Mouse (Mus musculus): ENCODE data around the gene Camk2d.

Camk2d gene

DNA sequence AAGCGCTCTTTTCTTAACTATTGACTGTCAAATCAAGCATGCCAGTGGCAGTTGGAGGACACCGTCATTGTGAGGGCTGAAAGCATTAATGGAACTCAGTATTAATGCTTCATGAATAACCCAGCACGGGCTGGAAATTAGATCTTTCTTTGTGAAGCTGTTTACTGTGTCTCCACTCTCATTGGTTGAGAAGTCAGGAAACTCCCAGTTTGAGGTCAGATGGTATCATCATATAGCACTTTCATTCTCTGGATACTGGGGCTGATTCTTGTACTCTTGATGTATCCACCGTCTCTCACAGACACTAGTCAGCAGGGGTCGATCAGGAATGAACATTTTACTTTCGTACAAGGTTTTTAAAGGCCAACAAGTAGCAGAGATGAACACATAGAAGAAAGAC is 54.6 kb downstream of the Camk2d start:
- DNase-seq (ENCODE audit: low spot score in 2 of 2): no peak

DNA sequence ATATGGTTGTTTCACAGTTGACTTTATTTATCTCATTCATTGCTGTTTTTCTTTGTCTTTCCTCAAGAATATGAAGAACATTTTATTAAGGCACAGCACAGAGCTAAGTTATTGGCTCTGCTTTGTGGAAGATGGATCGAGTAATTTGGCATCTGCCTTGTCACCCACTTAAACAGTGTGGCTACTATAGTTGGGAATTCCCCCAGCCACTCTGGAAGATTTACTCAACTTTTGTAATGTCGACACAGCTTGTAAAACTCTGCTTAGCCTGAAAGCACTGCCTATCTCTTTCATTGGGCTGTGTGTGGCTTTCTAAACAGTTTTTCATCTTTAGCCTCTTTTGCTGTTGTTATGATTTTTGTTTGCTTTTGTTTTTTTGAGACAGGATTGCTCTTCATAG is 56.3 kb downstream of the Camk2d start:
- no peak for DNase-seq (ENCODE audit: low spot score in 2 of 2)

DNA sequence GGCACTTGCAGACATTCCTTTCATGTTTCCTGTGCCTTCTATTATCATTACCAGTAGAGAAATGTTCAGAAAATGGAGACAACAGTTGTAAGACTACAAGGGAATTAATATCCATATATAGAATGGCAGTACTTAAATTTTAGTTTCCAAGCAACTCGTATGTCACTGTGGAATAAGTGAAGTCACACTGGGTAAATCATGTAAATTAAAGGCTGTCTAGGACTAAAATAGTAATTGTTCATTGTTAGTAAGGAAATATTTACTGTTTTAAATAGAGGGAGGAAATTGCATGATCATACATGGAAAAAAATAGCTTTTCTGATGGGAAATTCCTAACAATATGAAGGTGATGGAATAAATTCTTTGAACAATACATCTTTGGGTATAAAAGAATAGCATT is 57.0 kb downstream of the Camk2d start:
- no peak for DNase-seq (ENCODE audit: low spot score in 2 of 2)

DNA sequence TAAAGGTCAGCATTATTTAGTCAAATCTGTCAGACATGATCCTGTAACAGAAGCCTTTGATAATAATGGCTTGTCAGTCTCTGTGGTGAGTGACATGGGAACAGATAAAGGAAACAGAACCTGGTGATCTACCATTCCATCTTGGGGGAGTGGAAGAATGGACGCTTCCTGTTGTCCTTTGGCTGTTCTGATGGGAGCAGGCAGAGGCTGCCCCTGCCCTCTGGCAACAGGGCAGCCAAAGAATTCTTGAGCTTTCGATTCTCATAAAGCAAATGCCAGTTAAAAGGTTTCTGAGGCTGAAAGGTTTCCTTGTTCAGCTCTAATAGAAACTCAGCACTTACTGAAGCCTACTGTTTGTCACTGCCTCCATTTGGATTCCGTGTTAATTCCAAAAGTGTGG is 60.1 kb downstream of the Camk2d start:
- no peak for DNase-seq (ENCODE audit: low spot score in 2 of 2)

DNA sequence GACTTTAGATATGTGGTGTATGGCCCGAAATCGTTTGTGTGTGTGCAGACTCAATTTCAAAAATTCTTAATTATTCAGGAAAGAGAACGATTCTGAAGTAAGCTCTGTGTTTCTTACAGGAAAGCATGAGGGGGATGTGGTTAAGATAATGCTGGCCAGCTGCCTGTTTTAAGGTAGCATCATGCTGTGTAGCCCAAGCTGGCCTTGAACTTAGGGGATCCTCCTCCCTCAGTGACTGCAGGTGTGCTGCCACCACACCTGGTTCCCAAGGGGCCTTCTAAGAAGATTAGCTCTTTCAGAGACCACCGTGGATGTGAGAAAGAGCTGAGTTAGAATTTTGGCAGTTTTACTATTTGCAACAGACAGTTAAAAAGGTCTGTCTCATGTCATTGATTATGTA is 61.8 kb downstream of the Camk2d start:
- DNase-seq (ENCODE audit: low spot score in 2 of 2): no peak

DNA sequence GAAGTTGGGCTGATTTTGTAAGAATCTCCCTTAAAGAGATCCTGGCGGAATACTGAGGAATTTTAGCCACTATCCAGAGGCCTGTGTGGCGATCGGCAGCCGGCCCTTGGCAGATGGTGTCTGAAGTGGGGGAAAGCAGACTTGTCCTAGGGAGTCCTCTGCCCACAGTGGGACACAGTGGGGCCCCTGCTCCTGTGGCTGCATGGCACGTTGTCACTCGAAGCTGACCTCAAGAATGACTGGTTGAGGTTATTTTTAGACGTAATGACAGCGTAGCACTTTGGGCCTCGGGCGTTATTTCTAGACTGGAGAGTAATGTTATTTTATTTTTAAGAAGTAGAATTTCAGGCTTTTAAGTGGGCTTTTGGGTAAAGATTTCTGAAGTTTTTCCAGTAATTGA is 62.7 kb downstream of the Camk2d start:
- DNase-seq (ENCODE audit: low spot score in 2 of 2): no peak

DNA sequence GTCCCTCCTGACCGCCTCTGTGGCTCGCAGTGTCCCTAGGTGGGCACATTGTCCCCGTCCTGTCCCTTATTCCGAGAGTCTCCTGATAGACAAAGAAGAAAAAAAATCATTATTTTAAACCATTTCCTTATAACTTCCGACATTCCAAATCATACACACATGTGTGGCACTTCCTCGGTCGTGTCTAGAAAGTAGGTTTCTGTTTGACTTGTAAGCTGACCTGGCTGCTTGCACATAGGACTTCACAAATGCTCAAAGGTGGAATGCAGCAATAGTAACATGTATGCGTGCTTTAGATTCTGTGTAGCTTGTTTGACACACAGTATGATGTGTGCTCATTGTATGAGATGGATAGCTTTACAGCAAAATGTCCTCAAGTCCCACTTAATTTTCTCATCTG is 63.1 kb downstream of the Camk2d start:
- no peak for DNase-seq (ENCODE audit: low spot score in 2 of 2)

DNA sequence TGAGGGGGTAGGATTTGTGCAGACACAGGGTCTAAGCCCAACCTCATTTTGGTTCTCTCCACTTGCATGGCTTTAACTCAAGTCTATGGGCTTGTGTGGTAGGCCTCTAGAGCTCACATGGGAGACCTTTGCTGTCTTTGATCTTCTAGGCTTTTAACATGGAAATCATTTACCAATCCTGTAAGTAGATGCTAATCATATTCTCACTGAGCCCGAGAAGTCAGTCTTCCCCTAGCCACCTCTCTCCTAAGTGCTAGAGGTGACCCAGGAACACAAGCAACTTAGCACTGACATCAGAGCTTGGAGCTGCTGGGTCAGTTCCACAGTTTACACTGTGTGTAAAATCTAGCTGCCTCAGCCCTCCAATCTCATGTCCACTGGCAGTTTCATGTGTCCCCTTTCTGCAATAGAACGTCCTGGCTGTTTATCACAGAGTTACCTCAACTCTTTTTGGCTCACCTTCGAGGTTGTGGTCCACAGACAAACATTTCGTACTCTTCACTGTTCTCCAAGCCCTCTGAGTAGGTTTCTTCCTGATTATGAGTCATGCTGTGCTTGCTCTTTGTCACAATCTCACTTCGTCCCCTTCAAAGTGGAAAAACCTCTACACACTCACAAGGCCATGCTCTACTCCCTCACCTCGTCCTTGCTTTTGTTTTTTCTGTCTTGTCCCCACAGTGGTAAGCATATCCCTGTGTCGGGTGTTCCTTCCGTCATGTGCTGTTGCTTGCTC is 63.9 kb downstream of the Camk2d start:
- no peak for DNase-seq (ENCODE audit: low spot score in 2 of 2)

DNA sequence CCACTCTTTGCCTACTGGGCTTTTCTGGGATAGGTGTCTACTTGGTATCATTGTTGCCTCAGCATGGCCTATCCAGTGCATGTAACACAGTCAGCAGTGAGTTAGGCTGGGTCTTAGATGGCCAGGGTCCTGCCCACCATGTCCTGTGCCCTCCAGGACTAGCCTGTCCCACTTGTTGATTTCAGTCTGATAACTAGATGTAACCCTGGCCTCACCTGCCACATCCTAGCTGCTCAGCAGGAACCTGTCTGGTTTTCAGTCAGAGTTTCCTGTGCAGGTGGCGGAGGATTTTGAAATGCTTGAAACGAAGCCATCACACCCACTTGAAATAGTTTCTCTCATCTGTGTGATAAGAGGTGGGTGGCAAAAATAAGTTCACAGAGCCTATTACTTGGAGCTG is 64.5 kb downstream of the Camk2d start:
- no peak for DNase-seq (ENCODE audit: low spot score in 2 of 2)

DNA sequence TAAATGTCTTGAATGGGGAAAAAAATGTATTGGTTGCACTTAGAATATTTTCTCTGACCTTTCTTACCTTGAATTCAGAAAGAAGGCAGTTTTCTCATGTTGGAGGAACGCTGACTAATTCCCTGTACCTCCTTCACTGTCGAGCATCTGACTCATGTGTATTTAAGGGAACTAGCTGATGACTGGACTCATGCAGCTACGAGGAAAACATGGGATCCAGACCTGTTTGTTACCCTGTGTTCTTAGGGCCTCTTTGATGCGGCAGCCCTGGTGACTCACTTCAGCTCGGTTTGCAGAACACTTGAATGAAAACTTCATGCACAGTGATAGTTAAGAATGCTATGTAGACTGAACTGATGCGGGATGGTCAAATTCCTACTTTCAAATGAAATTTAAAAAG is 64.9 kb downstream of the Camk2d start:
- DNase-seq (ENCODE audit: low spot score in 2 of 2): no peak

DNA sequence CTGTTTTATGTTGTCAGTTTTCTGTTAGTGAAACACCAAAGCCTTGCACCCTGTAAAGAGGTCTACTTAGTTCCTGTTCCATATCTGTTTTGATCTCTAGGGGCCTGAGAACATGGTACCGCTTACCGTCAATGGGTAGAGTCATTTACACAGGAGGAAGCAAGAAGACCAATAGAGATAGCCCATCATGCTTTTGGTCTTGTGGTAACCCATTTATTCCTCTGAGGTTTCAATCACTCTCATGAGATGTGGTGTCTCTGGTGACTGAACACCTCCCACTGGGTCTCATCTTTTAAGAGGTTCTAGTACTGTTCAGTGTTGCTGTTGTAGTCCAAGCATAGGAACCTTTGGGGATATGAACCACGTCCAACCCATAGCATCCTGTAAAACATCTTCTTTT is 65.8 kb downstream of the Camk2d start:
- DNase-seq (ENCODE audit: low spot score in 2 of 2): no peak

DNA sequence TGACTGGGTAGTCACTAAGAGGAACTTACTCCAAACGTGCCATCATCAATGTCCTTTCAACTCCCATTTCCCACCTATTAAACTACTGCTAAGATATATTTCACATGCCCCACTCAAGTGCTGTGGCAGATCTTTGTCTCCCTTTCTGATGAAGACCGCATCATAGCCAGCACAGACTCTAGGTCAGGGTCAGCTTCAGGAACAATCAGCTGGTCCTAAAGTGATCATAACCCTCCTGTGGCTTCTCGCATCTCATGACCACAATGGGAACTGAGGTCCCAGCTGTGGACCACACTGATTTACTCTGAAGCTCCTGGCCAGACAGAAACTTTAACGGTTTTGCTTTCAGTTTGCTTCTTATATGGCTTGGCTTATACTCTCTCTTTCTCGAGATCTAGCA is 67.3 kb downstream of the Camk2d start:
- DNase-seq (ENCODE audit: low spot score in 2 of 2): no peak

DNA sequence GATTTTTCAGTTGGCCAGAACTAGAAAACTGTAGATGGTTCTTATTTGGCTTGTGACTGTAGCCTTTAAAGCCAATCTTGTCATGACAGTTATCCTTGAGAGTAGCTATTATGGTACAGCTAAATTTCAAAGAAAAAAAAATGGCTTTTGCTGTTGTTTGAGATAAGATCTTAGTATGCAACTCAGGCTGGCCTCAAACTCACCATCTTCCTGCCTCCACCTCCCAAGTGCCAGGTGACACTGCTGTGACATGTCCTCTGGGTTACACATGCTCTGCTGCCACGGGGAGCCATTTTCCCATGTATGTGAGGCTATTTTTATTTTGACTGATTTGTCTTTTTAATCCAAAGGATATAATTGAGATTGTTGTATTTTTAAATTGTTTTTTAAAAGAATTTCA is 69.8 kb downstream of the Camk2d start:
- DNase-seq (ENCODE audit: low spot score in 2 of 2): no peak

DNA sequence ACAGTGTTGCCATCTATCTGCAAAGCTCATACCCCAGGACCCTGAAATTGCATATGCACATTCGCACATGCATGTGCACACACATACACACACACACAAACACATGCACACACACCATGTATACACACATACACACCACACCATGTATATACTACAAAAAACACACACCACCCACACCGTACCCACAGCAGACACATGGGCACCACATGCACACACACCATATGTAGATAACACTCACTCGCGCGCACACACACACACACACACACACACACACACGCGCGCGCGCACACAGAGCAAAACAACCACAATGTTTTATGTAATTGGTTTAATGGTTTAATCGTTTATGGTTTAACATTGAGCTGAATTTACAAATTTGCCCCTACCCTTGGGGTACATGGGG is 70.9 kb downstream of the Camk2d start:
- no peak for DNase-seq (ENCODE audit: low spot score in 2 of 2)

DNA sequence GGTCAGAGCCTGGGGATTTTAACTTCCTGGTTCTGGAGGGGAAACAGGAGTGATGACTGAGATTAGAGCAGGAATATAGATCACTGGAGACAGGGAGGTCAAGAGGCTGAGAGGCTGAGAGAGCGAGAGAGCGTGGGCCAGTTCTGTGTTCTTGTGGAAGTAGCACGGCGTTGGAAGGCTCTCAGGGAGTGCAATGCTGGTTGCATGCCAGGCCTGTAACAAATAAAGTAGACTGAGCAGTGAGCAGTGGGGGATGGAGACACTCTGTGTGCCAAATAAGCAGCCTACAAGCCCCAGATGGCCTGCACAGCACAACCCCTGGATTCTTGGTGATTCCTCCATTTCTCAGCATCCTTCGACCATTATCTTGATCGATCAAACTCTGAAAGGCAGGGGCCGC is 71.3 kb downstream of the Camk2d start:
- peak in 1 of 2 experiments; percentile 38 for DNase-seq (ENCODE audit: low spot score in 2 of 2)

DNA sequence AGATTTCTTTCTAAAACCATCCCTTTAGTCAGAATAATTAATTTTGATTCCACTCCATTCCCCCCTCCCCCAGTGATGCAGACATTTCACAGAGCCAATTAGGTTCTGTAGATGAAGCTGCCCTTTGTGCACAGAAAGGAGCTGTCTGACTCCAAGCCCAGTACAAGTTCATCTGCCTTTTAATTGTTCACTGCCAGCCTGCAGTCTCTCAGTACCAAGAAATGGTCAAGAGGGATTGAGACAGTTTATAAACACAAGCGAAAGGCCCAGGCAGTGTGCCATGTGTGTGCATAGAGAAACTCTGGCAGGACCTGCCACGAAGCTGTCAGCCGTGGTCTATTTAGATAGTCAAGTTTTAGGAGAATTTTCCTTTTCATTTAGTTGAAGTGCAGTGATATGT is 72.0 kb downstream of the Camk2d start:
- DNase-seq (ENCODE audit: low spot score in 2 of 2): no peak

DNA sequence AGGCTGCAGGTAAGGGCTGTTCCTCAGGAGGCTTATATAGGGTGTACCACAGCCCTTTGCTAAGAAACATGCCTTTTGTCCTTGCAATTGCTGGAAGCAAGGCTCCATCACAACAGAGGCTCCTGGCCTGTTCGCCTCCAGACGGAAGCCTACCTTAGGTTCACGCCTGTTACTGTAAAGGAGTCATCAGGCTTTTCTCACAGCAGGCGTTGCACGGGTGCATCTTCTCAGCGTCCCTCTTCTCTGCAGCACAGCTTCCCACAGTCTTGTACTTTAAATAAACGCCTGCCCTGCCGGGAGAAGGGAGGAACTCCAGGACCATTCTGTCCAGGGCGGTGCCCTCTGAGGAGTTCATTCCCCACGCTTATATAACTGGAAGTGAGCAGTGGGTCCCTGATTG is 72.6 kb downstream of the Camk2d start:
- no peak for DNase-seq (ENCODE audit: low spot score in 2 of 2)

DNA sequence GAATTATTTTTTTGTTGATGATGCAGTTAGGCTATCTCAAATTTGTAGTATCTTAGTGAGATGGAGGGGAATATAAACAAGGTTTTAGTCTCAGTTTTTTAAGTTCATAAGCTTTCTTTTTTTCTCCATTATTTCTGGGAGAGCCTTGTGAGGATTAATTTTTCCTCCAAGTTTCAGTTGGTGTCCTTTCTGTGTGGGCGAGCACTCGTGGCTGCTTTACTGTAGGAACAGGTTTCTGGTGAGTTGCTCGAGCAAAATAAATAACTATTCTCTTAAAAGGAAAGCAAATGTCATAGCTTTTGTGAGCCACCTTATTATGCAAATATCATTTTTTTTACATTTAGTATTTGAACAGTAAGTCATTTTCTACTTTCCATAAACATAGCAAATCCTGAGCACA is 74.3 kb downstream of the Camk2d start:
- no peak for DNase-seq (ENCODE audit: low spot score in 2 of 2)

DNA sequence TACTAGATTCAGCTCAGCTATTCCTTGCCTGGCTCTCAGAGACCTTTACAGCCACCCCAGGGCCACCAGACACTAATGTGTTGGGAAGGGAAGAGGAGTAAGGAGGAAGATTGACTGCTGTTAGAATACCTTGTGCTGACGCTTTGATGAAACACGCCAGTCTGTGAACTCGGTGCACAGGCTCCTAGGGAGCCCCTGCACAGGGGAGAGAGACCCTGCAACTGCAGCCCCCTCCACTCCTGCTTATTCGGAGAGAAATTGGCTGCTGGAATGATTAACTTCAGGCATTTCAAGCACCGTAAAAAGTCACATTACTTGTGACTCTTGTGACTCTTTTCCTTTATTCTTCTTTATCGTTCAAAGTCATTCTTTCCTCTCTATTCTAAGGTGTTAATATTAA is 75.2 kb downstream of the Camk2d start:
- DNase-seq (ENCODE audit: low spot score in 2 of 2): no peak

DNA sequence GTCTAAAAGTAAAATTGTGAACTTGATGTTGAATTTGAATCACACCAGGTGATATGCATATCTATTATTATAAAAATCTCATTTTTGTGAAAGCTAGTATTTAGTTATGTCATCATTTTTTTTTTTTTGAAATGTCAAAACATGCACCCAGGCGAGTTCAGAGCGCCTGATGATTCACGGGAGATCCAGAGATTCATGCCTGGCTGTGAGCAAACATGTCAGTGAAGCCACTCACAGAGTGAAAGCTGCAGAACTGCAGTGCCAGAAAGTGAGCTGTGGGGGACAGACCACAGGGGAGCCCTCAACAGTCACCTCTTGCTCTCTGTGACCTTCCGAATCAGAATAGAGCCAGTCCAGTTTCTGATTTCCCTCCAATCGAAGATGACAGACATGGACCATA is 84.9 kb downstream of the Camk2d start:
- DNase-seq (ENCODE audit: low spot score in 2 of 2): no peak

DNA sequence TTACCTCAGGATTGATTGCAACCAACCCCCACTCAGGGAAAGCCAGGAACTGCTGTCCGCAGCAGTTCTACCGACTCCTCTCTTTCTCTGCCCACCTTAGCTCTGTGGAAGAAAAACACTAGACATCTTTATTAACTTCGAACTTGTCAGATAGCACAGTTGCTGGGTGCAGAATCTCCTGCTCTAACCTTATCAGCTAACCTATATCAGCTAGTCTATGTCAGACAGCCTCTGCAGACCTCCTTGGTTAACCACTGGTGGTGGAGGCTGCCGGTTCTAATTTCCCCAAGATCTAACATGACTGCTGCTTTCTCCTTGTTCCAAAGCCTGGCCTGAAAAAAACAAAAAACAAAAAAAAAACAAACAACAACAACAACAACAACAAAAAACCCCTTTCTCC is 85.9 kb downstream of the Camk2d start:
- no peak for DNase-seq (ENCODE audit: low spot score in 2 of 2)

DNA sequence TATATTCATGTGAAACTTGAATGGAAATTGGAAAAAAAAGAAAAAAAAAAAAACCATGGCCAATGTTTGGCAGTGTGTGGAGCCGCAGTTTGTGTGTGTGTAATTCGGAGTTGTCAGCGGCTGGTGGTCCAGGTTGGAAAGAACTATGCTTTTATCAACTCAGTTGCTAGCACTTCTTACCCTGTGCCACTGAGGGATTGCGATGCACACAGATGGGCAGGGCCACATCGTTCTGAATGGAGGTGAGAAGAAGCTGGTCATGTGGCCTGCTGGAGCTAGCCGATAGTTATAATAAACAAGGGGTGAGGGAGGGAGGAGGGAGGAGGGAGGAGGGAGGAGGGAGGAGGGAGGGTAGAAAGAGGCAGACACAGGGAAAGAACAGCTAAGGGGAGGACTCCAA is 89.3 kb downstream of the Camk2d start:
- no peak for DNase-seq (ENCODE audit: low spot score in 2 of 2)

DNA sequence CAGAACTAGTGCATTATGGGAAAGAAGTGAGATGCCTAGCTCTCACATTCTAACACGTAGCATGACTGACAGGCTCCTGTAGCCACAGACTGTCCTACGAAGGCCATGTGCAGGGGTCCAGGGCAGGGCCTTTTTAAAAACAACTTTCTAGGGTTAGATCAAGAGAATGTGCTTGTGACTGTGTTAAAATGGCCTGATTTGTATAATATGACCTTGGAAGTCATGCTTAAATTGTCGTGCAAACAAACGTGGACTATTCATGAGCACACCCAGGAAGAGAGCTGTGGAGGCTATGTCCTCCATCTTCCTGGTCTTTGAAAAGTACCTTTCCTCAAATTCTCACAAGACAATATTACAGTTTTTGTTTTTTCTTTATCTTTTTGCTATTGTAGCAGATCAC is 91.0 kb downstream of the Camk2d start:
- DNase-seq (ENCODE audit: low spot score in 2 of 2): no peak

DNA sequence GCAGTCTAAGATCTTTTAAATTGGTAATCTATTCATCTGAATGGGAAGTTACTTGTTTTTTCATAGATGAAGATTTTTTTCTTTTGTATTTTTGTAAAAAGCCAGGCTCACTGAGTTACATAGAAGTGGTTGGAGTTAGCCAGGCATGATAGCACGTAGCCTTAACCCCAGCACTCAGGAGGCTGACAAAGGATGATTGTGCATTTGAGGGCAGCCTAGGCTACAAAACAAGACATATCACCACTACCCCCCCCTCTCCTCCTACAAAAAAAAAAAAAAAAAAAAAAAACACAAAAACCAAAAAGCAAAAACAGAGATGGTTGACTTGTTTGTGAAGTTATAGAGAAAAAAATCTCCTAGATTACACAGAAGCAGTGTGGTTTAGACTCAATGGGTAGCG is 92.4 kb downstream of the Camk2d start:
- DNase-seq (ENCODE audit: low spot score in 2 of 2): no peak

Data from frontal cortex, postnatal 14 days (tissue).